Mouse (Mus musculus): ENCODE measurements around the gene Saa1. TPM values are rescaled to one million over a fixed set of nuclear protein-coding genes. Genes with fewer than 3 reads are reported as not detected.

Saa1 gene
- polyA plus RNA-seq, 1 experiment from 2014 or later = 0.28 TPM

DNA sequence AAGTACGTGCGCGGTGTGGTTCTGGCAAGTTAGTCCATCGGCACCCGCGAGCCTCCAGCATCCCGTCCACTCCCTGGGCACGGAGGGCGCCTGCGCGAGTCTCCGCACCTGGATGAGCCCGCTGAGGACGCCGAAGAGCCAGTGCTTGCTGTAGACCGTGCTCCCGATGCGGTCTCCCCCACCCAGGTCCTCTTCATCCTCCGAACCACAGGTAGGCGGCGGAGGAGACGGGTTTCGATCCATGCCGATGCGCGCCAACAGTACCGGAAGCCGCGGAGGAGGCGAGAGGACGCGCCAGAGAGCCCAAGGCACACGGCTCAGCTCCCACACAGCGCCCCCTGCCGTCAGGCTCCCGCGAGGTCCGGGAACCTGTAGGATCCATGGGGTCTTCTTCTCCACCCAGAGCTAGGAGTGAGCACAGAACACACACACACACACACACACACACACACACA lies 32.4 kb downstream of the Saa1 start, which contains the start of gene Saal1:
Saal1 (minus strand) TSS at position 291 of the 455 bp plus-strand sequence.
- H3K27me3 ChIP-seq (replicated peaks; ENCODE audit: control insufficient read depth, insufficient read depth, low read length) = no peaks in the 10 kb centered on the region
- H3K9me3 ChIP-seq (ENCODE audit: control insufficient read depth, low read length) = no peaks in the 10 kb centered on the region
- H3K36me3 ChIP-seq (ENCODE audit: control insufficient read depth, insufficient read depth, low read length) = peaks cover 3% of the 10 kb centered on the region; the same call in 1 of the 2 replicates
- peak within 1 kb of the TSS; percentile 44 for H3K4me2 ChIP-seq (ENCODE audit: low read depth, low read length)
- H3K9ac ChIP-seq (ENCODE audit: low read depth, low read length) = peak within 1 kb of the TSS; percentile 93
- 0 out of 2 replicates have a peak, but pooled peaks cover 4% of the 10 kb centered on the region for H3K4me1 ChIP-seq (ENCODE audit: control insufficient read depth, insufficient read depth, low read length)
- peak; percentile 96 for ATAC-seq
- H3K4me3 ChIP-seq (ENCODE audit: low read length) = peak within 1 kb of the TSS; percentile 92
- peak within 1 kb of the TSS; percentile 84 for H3K27ac ChIP-seq (ENCODE audit: low read length)
- under 1% methylated on average over 32 of the region's 38 CpGs for WGBS

DNA sequence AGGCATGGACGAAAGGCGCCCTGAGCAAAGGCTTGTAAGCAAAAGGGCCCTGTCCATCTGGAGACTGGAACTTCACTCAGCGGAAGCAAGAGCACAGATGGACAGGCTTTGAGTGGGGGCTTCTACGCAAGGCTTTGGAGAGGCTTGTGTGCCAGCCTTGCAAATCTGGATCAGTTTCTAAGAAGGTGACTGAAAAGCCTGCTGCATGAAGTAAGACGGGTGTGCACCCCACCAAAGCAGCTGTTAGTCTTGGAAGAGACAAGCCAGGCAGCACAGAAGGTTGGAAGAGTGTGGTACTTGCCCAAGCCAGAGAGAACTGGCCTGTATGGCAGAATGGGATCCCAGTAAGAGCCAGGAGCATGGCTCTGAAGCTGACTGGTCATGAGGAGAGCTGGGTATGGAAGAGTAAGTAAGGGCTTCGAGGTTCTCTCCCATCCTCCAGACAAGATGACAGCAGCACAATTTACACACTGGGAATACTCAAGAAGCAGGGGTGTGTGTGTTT lies 42.2 kb downstream of the Saa1 start:
- H3K9ac ChIP-seq (ENCODE audit: low read depth, low read length) = no peak overlapping the region
- no peak for ATAC-seq

DNA sequence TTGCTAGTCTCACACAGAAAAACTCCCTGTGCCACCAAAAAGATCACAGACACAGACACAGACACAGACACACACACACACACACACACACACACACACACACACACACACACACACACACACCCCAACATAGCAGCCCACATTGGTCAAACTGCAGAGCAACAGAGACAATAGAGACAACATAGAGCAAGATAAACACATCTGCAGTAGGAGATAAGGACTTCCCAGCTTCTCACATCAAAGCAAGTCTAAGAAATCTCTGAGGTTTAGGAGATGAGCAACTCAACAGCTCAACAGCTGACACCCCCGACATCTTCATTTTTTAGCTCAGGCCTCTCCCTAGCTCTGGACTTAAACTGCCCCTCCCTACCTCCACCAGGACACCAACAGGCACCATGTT lies 46.0 kb downstream of the Saa1 start:
- Histone ChIP-seq H3K4me2 (ENCODE audit: low read depth, low read length) (no peak overlapping the region), H3K9me3 (ENCODE audit: control insufficient read depth, low read length) (no peaks in the 10 kb centered on the region), H3K4me1 (ENCODE audit: control insufficient read depth, insufficient read depth, low read length) (no peaks in the 10 kb centered on the region), H3K36me3 (ENCODE audit: control insufficient read depth, insufficient read depth, low read length) (peaks cover 22% of the 10 kb centered on the region), H3K27me3 (replicated peaks; ENCODE audit: control insufficient read depth, insufficient read depth, low read length) (no peaks in the 10 kb centered on the region), H3K27ac (ENCODE audit: low read length) (no peak overlapping the region), H3K9ac (ENCODE audit: low read depth, low read length) (no peak overlapping the region), H3K4me3 (ENCODE audit: low read length) (no peak overlapping the region)
- WGBS = 67% methylated on average over 1 of the region's 1 CpGs
- no peak for ATAC-seq

More for the DNA sequence above, 42.2 kb downstream of the Saa1 start:
- Histone ChIP-seq H3K4me3 (ENCODE audit: low read length) (no peak overlapping the region), H3K9me3 (ENCODE audit: control insufficient read depth, low read length) (no peaks in the 10 kb centered on the region), H3K4me1 (ENCODE audit: control insufficient read depth, insufficient read depth, low read length) (no peaks in the 10 kb centered on the region), H3K27me3 (replicated peaks; ENCODE audit: control insufficient read depth, insufficient read depth, low read length) (no peaks in the 10 kb centered on the region), H3K36me3 (ENCODE audit: control insufficient read depth, insufficient read depth, low read length) (peaks cover 31% of the 10 kb centered on the region), H3K27ac (ENCODE audit: low read length) (no peak overlapping the region), H3K4me2 (ENCODE audit: low read depth, low read length) (no peak overlapping the region)
- WGBS = 87% methylated on average over 6 of the region's 6 CpGs

Other genes starting within 250 kb of the Saa1 start
- gene Sergef, start 103.2 kb downstream of the Saa1 start, polyA plus RNA-seq (2015; fragmentation: Nextera tagmentation; extraction: Ambion mirVana) = 14.6 and 14.7 TPM in 2 replicates
- 2.4 and 2.6 TPM in 2 replicates for gene Tph1, start 70.4 kb downstream of the Saa1 start, polyA plus RNA-seq (2015; fragmentation: Nextera tagmentation; extraction: Ambion mirVana)
- 22.9 and 25.4 TPM in 2 replicates for gene Saal1, start 32.3 kb downstream of the Saa1 start, polyA plus RNA-seq (2015; fragmentation: Nextera tagmentation; extraction: Ambion mirVana)
- 1.0 and 1.4 TPM in 2 replicates for gene Saa3, start 27.3 kb downstream of the Saa1 start, polyA plus RNA-seq (2015; fragmentation: Nextera tagmentation; extraction: Ambion mirVana)
- gene Saa4, start 10.4 kb downstream of the Saa1 start, polyA plus RNA-seq (2015; fragmentation: Nextera tagmentation; extraction: Ambion mirVana) = 0.32 TPM in 1 of 2 replicates, not detected in the other
- 0.18 TPM in 1 of 2 replicates, not detected in the other for gene Saa2, start 8.8 kb upstream of the Saa1 start, polyA plus RNA-seq (2015; fragmentation: Nextera tagmentation; extraction: Ambion mirVana)
- gene Hps5, start 53.1 kb upstream of the Saa1 start, polyA plus RNA-seq (2015; fragmentation: Nextera tagmentation; extraction: Ambion mirVana) = 27.2 and 31.2 TPM in 2 replicates
- gene Gtf2h1, start 53.1 kb upstream of the Saa1 start, polyA plus RNA-seq (2015; fragmentation: Nextera tagmentation; extraction: Ambion mirVana) = 78.5 and 80.1 TPM in 2 replicates
- 3,052 and 3,173 TPM in 2 replicates for gene Ldha, start 98.5 kb upstream of the Saa1 start, polyA plus RNA-seq (2015; fragmentation: Nextera tagmentation; extraction: Ambion mirVana)
- gene Ldhc, start 118.2 kb upstream of the Saa1 start, polyA plus RNA-seq (2015; fragmentation: Nextera tagmentation; extraction: Ambion mirVana) = not detected in 2 replicates
- gene Tsg101, start 177.0 kb upstream of the Saa1 start, polyA plus RNA-seq (2015; fragmentation: Nextera tagmentation; extraction: Ambion mirVana) = 115 and 128 TPM in 2 replicates
- 10.0 and 10.1 TPM in 2 replicates for gene Uevld, start 215.5 kb upstream of the Saa1 start, polyA plus RNA-seq (2015; fragmentation: Nextera tagmentation; extraction: Ambion mirVana)
- not detected in 2 replicates for gene Gm9999, start 240.6 kb upstream of the Saa1 start, polyA plus RNA-seq (2015; fragmentation: Nextera tagmentation; extraction: Ambion mirVana)